Mouse (Mus musculus): Measurements from ENCODE around the gene Efhd2. TPM values are rescaled to one million over a fixed set of nuclear protein-coding genes. Genes with fewer than 3 reads are reported as not detected.

Efhd2 gene
- total RNA-seq, 1 experiment from 2014 or later = 47.2 TPM

DNA sequence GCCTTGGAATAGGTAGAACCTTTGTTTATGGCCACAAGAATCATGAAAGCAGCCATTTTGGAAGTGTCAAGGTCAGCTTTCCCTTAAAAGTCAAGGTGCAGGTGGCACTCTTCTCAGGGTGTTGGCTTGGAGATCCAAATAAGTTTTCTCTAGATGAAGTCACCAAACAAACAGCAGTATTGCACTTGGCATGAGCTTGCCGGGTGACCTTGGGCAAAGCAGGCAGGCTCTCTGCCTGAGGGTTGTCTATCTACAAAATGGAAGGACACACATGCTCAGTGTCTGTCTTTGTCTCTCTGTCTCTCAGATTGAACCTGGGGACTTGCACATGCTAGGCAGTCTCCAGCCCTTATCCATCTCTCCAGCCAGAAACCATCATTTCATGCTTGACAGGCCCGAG lies 47.3 kb downstream of the Efhd2 start:
- no peak for ATAC-seq (replicated peaks in 1 of 2; ENCODE audit: insufficient read depth in 1 of 2, low FRiP score in 2 of 2, low TSS enrichment in 1 of 2, low read depth in 1 of 2, poor library complexity in 2 of 2, severe bottlenecking in 2 of 2)

DNA sequence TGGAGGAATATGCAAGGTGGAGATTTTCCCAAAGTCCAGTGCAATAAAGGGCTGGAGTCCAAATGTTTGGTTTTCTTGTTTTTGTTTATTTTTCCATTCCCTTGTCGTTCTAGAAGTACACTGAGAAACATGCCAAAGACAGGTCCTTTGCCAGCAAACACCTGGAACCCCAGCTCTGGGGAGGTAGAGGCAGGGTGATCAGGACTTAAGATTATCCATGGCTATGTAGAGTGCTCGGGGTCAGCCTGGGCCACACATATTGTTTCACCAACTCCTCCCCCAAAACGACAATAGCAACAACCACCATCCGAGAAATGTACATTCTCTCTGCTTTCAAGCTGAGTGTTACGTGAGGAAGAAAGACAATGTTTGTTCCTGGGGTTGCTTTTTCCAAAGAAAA lies 48.7 kb downstream of the Efhd2 start, which contains the start of gene Cela2a:
Gene Cela2a, minus strand, starts transcription at position 101 of the 400 bp plus-strand sequence.
- no peak for ATAC-seq (replicated peaks in 1 of 2; ENCODE audit: insufficient read depth in 1 of 2, low FRiP score in 2 of 2, low TSS enrichment in 1 of 2, low read depth in 1 of 2, poor library complexity in 2 of 2, severe bottlenecking in 2 of 2)

DNA sequence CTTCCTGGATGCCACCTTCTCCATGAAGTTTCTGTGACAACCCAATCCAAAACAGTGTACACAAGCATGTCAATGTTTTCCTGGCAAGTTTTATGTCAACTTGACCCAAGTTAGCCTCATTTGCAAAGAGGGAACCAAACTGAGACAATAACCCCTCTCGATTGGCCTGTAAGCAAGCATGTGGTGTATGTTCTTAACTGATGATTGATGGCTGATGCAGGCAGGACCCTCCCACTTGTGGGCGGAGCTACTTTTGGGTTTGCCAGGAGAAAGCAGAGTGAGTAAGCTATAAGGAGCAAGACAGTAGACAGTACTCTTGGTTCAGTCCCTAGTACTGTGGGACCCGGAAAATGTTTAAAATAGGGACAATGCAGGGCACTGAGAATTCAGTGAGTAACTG lies 51.7 kb downstream of the Efhd2 start:
- peak in 1 of 2 experiments; percentile 75; a peak in 2 of 4 replicates for ATAC-seq (replicated peaks in 1 of 2; ENCODE audit: insufficient read depth in 1 of 2, low FRiP score in 2 of 2, low TSS enrichment in 1 of 2, low read depth in 1 of 2, poor library complexity in 2 of 2, severe bottlenecking in 2 of 2)

GRCm38 (mm10) chr4:141822089-141822488 lies 52.6 kb downstream of the Efhd2 start:
- no peak for ATAC-seq (replicated peaks in 1 of 2; ENCODE audit: insufficient read depth in 1 of 2, low FRiP score in 2 of 2, low TSS enrichment in 1 of 2, low read depth in 1 of 2, poor library complexity in 2 of 2, severe bottlenecking in 2 of 2)

DNA sequence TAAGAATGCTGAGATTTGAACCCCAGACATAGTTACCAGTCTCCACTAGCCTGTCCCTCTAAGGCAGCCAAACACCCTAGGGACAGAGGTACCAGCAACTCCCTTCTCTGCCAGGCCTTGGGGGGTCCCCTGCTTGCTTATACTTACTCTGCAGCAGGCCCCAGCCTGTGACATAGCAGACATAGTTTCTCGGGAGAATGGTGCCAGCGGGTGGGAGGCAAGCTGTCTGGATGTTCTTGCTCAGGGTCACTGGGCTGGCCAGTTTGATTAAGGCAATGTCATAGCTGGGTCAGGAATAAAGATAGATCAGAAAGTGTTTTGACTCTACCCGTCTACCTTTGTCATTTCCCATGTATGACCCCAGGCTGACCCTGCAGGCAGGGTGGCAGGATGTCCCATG lies 53.5 kb downstream of the Efhd2 start:
- no peak for ATAC-seq (replicated peaks in 1 of 2; ENCODE audit: insufficient read depth in 1 of 2, low FRiP score in 2 of 2, low TSS enrichment in 1 of 2, low read depth in 1 of 2, poor library complexity in 2 of 2, severe bottlenecking in 2 of 2)

DNA sequence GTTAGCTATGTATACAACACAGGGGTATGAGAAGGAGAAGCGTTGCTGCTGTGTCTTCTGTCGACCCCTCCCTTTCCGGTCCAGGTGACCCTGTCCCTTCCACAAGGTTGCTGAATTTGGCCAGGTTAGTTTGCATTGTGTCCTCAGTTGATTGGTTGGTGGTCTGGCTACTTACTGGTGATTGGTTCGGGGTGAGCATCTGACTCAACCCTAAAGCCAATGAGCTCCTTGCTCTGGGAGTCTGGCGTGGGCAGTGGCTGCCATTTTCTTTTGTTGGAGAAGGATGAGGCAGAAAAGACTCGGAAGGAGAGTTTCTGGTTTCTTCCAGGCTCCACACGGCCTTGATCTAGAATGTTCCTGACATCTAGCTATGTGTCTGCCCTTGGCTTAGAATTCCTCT lies 55.4 kb downstream of the Efhd2 start:
- no peak for ATAC-seq (replicated peaks in 1 of 2; ENCODE audit: insufficient read depth in 1 of 2, low FRiP score in 2 of 2, low TSS enrichment in 1 of 2, low read depth in 1 of 2, poor library complexity in 2 of 2, severe bottlenecking in 2 of 2)

- no peak for ATAC-seq (replicated peaks in 1 of 2; ENCODE audit: insufficient read depth in 1 of 2, low FRiP score in 2 of 2, low TSS enrichment in 1 of 2, low read depth in 1 of 2, poor library complexity in 2 of 2, severe bottlenecking in 2 of 2)
Observed at GRCm38 (mm10) chr4:141818861-141819260, 55.9 kb downstream of the Efhd2 start.

- no peak for ATAC-seq (replicated peaks in 1 of 2; ENCODE audit: insufficient read depth in 1 of 2, low FRiP score in 2 of 2, low TSS enrichment in 1 of 2, low read depth in 1 of 2, poor library complexity in 2 of 2, severe bottlenecking in 2 of 2)
Observed at GRCm38 (mm10) chr4:141817706-141818105, 57.0 kb downstream of the Efhd2 start.

DNA sequence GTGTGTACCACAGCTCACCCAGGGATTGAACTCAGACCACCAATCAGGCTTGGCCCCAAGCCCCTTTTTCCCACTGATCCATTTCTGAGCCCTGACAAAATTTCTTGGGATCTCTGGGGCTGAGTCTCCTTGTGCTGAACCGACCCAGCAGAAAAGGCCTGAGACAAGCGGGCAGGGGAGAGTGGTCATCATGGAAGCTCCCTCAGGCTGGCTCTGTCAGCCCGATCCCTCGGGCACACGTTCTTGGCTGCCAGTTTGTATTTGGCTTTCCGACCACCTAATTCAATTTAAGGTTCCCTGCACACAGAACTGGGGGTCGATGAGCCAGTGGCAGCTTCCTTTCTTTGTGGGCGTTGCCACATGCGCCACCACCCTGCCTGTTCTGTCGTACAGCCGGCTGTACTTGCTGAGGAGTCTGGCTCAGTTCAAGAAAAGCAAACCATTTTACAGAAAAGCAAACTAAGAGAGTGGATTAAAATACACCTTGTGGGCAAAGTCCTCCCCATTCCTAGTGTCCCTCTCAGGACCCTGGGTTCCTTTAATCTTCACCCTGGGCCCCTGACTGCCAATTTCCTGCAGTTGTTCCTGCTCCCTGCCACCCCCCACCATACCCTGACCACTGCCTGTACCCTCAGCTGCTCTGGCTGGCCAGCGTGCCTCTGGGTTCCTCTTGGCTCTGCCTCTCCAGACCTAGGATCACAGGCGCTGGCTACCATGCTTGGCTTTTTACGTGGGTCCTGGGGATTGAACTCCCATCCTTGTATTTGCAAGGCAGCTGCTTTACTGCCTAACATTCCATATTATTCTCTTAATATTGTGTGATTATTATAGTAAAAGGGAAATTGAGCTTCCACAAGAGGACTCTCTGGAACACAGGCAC lies 57.7 kb downstream of the Efhd2 start:
- ATAC-seq (replicated peaks in 1 of 2; ENCODE audit: insufficient read depth in 1 of 2, low FRiP score in 2 of 2, low TSS enrichment in 1 of 2, low read depth in 1 of 2, poor library complexity in 2 of 2, severe bottlenecking in 2 of 2) = no peak

GRCm38 (mm10) chr4:141816267-141816666 lies 58.5 kb downstream of the Efhd2 start:
- ATAC-seq (replicated peaks in 1 of 2; ENCODE audit: insufficient read depth in 1 of 2, low FRiP score in 2 of 2, low TSS enrichment in 1 of 2, low read depth in 1 of 2, poor library complexity in 2 of 2, severe bottlenecking in 2 of 2) = no peak

DNA sequence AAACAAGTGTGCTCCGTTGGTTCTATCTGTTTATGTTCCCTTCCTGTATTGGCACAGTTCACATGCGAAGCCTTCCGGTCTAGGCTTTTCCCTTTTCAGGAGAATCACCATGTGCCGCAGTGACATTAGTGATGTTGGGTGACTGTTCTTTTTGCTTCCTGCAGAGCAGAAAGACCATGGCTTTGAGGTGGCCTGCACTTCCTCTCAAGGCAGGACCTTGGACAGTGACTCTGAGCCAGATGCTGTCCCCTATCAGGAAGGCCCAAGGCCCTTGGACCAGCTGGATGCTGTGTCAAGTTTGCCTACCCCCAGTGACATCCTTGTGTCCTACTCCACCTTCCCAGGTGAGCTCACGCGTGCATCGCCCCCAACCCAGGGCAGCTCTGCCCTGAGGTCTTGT lies 63.3 kb downstream of the Efhd2 start:
- no peak for ATAC-seq (replicated peaks in 1 of 2; ENCODE audit: insufficient read depth in 1 of 2, low FRiP score in 2 of 2, low TSS enrichment in 1 of 2, low read depth in 1 of 2, poor library complexity in 2 of 2, severe bottlenecking in 2 of 2)

- no peak for ATAC-seq (replicated peaks in 1 of 2; ENCODE audit: insufficient read depth in 1 of 2, low FRiP score in 2 of 2, low TSS enrichment in 1 of 2, low read depth in 1 of 2, poor library complexity in 2 of 2, severe bottlenecking in 2 of 2)
Observed at GRCm38 (mm10) chr4:141810975-141811374, 63.7 kb downstream of the Efhd2 start.

GRCm38 (mm10) chr4:141809850-141810464 lies 64.8 kb downstream of the Efhd2 start:
- ATAC-seq (replicated peaks in 1 of 2; ENCODE audit: insufficient read depth in 1 of 2, low FRiP score in 2 of 2, low TSS enrichment in 1 of 2, low read depth in 1 of 2, poor library complexity in 2 of 2, severe bottlenecking in 2 of 2) = peak; percentile 66 to 79

Other genes starting within 250 kb of the Efhd2 start
- gene Plekhm2, start 210.0 kb downstream of the Efhd2 start, total RNA-seq (2017) = 9.9 and 16.5 TPM in 2 replicates
- 4.7 and 15.7 TPM in 2 replicates for gene Rsc1a1, start 189.3 kb downstream of the Efhd2 start, total RNA-seq (2017)
- gene Ddi2, start 151.5 kb downstream of the Efhd2 start, total RNA-seq (2017) = 23.6 and 28.9 TPM in 2 replicates
- gene Agmat, start 128.2 kb downstream of the Efhd2 start, total RNA-seq (2017) = not detected in 2 replicates
- 6.3 and 10.3 TPM in 2 replicates for gene Dnajc16, start 84.0 kb downstream of the Efhd2 start, total RNA-seq (2017)
- gene Casp9, start 81.3 kb downstream of the Efhd2 start, total RNA-seq (2017) = 10.2 and 13.8 TPM in 2 replicates
- not detected in 2 replicates for gene Cela2a, start 48.8 kb downstream of the Efhd2 start, total RNA-seq (2017)
- gene Ctrc, start 28.6 kb downstream of the Efhd2 start, total RNA-seq (2017) = not detected in 2 replicates
- gene Fhad1, start 140.2 kb upstream of the Efhd2 start, total RNA-seq (2017) = not detected in 2 replicates
- 0.63 and 0.84 TPM in 2 replicates for gene Tmem51, start 209.4 kb upstream of the Efhd2 start, total RNA-seq (2017)

All from hematopoietic stem cell, adult 5-6 weeks (primary cell).